Mouse (Mus musculus) CD4-positive, CD25-positive, alpha-beta regulatory T cell, adult 4 months (primary cell): Measurements from ENCODE around the gene Slc10a7. TPM values are rescaled to one million over a fixed set of nuclear protein-coding genes. Genes with fewer than 3 reads are reported as not detected.
"Not testable (repeated sequence)": the region's sequence is repeated elsewhere in the genome, so short reads cannot be mapped to it uniquely, and the experiment has no call there.

ENCODE experiments used
- ATAC-seq: one replicate; pipeline ENCODE4 v1.8.0; 2017
- polyA plus RNA-seq, 2 experiments: library from polyadenylated mRNA; unstranded; fragments of 100-300 nt; shearing (Covaris generic); gene quantifications; one replicate each; pipeline ENCODE4 v1.2.1; 2017

Slc10a7 gene
- polyA plus RNA-seq, 2 experiments from 2014 or later, result 13.3 to 18.2 TPM

DNA sequence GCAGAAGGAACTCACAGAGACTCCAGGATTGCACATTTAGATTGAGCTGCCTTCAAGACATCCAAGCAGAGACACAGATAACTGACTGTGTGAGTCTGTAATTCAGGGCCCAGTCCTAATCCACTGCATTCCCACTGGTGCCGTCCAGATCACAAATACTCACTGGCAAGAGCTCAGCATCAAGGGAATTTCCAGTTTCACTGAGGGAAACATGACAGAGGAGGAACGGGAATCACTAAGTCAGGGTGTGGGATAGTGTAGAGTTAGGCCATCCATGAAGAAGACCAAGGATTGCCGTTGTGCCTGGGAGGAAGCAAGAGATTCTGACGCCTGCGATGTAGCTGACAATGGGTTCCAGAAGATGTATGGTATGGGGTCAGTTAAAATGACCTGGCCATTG, 159.1 kb downstream of the Slc10a7 start:
- no peak for ATAC-seq

- no peak for ATAC-seq
Observed at GRCm38 (mm10) chr8:78670241-78670640, 161.1 kb downstream of the Slc10a7 start.

DNA sequence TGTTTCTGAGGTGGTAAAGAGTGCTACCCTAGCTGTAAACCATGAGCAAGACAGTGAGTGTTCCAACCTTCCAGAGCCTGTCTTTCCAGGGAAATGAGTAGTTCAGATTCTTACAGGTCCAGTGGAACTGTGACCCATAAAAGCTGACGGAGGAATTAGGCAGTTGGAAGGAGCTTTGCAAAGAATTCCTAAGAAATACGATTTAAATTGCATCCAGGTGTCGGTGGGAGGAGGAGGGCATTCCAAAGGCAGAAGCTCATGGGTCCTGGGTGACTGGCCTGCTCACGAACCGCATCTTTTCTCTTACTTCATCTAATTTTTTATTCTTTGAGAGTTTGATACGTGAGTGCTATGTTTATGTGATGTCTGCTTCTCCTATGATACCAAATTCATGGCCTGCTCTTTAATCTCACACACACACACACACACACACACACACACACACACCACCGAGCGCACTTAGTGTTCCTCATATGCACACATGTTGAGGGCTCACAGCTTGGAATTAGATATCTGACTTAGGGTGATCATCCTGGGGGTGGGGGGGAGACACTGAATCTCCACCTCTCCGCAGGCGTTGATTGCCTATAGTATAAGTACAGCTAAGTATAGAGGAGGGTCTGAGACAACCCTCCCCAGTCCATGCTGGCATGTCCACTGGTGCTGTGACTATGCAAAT, 169.5 kb downstream of the Slc10a7 start:
- ATAC-seq, result no peak

DNA sequence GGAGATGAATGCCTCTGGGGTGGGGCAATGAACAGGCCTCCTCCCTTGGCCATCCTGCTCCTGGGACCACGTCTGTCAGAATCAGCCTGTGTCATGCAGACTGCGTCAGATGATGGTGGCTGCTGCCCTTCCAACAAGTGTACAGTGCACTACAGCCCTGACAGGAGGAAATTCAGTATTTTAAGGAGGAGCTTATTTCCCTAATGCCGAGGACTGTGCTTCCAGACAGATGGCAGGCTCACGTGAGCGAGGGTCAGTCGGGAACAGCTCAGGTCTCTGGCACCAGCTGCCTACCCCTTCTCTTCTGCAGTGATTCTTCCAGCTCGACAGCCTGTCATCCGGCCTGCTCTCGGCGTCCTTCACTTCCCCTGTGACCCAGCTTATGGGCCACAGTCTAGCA, 181.6 kb downstream of the Slc10a7 start:
- ATAC-seq, result no peak

DNA sequence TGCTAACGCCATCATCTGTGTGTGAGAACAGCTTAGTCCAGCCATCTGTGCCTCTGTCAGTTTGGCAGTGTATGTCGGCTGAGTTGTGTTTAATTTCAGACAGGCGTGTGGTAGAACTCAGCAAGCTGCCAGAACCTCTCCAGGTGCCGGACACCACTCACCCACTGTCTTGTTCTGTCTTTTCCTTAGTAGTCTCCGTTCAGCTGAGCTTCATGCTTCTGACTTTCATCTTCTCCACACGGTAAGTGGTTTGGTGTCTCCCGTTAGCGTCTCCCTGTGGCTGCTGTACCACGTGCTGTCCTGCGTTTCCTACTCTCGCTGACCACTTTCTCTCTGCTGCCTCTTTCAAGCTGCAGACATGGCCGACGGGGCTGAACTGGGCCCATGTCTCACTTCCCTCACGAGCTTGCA, 189.2 kb downstream of the Slc10a7 start:
- ATAC-seq, result no peak

DNA sequence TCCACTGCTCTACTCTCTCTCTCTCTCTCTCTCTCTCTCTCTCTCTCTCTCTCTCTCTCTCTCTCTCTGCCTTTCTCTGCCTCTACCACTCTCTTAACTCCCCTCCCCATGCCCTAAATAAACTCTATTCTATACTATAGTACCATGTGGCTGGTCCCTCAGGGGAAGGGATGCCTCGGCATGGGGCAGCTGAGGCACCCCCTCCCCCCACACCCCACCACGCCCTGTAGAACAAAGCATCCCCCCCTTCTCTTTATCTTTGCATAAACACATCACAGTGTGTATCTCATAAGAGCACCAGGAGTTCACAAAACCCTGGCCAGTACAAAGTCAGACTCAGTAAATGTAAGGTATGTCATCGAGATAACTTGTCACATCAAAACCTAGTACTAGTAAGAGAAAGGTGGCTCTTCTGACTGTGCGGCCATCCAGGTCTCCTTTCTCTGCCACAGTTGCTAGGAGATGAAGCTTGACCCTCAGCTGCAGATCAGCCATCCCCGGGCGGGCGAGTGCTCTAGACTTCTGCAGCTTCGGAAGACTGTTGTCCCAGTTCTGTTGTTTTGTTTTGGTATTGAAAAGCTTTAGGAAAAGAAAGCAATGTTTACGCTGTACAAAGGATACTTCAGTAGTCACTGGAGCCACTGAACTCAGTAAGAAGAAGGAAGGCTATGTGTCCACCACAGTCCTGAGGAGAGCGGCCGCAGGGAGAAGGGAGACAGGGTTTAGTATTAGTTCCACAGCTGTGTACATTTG, 194.1 kb downstream of the Slc10a7 start:
- no peak for ATAC-seq

DNA sequence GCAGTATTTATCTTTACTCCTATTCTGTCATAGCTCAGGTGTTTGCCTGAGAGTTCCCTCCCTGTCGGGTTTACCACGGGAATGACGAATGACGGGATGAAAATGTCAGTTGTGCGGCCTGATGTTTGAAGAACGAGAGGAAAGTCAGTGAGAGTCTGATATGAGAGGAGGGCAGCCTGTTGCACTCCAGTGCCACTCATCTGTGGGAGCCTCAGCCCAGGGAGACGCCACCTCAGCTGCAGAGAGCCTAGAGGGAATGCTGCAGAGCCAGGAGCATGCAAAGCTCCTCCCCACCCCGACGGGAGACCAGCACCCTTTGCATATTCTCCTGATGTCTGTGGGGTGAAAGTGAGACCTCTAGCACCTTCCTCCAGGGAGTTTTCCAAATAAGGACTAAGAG, 196.8 kb downstream of the Slc10a7 start:
- no peak for ATAC-seq

- no peak for ATAC-seq
Observed at GRCm38 (mm10) chr8:78709948-78710644, 200.9 kb downstream of the Slc10a7 start.

- no peak for ATAC-seq
Observed at GRCm38 (mm10) chr8:78710961-78711360, 201.8 kb downstream of the Slc10a7 start.

- ATAC-seq, result no peak
Observed at GRCm38 (mm10) chr8:78714880-78715279, 205.7 kb downstream of the Slc10a7 start.

DNA sequence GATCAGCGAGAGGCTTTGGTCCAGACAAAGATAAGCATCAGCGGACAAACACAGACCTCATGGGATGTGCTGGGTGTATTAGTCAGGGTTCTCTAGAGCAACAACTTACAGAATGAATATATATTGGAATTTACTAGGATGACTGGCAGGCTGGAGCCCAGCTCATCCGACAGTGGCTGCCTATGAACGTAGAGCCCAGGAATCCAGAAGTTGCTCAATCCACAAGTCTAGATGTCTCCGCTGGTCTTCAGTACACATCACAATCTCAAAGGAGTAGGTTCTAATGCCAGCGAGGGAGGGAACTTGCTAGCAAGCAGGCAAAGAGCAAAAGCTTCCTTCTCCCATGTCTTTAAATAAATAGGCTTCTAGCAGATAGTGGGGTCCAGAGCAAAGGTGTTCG, 207.4 kb downstream of the Slc10a7 start:
- ATAC-seq, result no peak

DNA sequence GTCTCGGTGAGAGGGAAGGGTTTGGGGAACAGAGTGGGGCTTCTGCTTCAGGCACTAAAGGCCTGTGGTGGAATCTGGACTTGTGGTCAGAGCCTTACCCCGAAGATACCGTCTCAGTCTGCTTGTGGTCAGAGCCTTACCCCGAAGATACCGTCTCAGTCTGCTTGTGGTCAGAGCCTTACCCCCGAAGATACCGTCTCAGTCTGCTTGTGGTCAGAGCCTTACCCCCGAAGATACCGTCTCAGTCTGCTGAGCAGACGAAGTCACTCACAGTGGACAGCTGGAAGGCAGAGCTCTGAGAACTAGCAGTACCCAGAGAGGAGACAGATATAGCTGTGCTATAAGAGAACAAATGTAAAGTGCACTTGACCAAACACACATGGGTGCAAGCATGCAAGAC, 208.0 kb downstream of the Slc10a7 start:
- ATAC-seq, result not testable (repeated sequence)

DNA sequence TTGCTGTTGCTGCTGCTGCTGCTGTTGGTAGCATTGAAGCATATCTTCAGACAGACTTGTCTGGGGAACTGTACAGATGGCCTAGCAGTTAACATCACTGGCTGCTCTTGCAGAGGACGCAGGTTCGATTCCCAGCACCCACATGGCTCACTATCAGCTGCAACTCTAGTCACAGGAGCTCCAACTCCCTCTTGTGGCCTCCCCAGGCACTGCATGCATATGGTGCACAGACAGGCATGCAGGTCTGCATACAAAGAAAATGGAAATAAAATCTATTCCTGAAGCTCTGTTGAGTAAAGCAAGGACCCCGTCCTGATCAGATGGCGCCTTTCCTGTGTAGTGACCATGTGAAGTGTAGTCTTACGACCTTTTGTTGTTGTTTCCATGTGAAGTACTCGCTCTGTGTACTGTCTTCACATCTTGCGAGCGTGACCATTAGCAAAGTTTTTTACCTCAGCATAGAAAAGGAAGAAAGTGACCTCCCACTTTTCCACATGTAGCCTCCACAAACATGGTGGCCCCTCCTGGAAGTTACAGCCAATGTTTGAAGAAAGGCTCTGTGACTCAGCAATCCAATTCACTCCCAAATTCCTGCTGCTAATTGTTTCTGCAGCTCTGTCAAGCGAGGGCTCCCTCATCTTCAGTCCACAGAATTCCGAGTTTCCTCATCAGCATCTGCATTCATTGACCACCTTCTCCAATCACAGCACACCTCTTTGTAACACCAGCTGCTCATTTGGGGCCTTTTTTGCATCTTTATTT, 210.3 kb downstream of the Slc10a7 start:
- no peak for ATAC-seq

- no peak for ATAC-seq
Observed at GRCm38 (mm10) chr8:78720041-78720414, 210.9 kb downstream of the Slc10a7 start.

DNA sequence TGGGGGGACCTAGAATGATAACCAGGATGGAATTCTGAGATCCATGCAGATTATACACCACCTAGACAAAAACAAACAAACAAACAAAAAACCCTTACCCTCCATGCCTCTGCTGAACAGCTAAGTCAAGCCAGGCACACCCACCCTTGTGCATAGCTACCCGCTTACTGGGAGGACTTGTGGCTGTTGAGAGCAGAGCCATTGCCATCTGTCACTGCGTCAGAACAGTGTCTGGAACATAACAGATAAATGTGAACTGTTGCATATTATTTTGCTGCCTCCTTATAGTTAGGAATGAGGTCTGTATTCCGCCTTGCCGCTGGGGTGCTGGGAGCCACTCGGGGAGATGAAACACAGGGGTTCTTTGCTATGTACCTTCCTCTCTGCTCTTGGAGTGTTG, 212.4 kb downstream of the Slc10a7 start:
- no peak for ATAC-seq

DNA sequence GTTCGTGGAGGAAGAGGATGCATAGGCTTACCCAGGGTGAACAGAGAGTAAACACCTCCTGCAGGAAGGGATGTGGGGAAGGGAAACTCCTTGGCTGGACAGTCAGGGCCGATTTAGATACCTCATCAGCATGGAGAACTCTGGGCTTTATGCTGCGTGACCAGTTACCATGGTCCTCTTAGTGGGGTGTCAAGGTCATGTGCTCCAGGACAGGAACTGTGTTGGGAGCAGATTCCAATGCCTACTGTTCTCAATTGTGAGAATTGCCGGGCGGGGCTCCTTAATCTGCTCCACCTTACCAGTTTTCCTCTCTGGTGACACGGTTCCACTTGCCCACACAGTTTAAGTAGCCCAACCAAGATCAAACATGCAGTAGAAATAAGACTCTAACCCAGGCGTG, 213.1 kb downstream of the Slc10a7 start:
- no peak for ATAC-seq

DNA sequence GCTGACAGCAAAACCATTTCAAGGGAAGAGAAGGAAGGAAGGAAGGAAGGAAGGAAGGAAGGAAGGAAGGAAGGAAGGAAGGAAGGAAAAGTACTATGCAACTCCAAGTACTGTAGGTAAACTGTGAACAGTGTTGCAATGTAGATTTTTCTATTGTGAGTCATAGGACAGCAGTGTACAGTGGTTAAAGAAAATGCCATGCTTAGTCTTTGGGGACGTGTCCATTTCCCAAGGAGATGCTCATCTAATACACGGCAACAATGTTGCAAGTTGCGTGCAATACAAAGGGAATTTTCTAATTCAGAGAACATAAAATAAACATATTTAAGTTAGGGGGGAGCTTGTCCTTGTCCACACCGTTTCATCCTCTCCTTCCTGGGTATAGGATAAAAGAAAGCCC, 215.7 kb downstream of the Slc10a7 start:
- no peak for ATAC-seq

DNA sequence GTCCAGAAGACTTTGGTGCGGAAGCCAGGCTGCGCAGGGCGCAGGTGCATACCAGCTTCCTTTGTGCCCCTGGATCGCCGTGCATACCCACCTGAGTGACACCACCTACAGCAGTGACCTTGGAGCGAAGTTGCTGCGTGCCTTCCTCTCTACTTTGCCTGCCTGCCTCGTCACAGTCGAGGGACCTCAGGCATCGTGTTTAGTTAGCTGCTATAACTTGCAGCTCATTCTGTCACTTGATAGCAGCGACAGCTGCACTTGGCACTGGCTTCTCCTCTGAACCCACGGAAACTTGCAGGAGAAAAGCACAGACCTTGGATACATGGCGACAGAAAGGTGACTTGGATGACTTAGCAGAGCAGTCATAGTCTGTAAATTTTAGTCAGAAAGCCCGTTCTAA, 219.1 kb downstream of the Slc10a7 start:
- ATAC-seq, result no peak

- no peak for ATAC-seq
Observed at GRCm38 (mm10) chr8:78732410-78732809, 223.3 kb downstream of the Slc10a7 start.

GRCm38 (mm10) chr8:78732995-78733512, 223.9 kb downstream of the Slc10a7 start:
- ATAC-seq, result no peak

DNA sequence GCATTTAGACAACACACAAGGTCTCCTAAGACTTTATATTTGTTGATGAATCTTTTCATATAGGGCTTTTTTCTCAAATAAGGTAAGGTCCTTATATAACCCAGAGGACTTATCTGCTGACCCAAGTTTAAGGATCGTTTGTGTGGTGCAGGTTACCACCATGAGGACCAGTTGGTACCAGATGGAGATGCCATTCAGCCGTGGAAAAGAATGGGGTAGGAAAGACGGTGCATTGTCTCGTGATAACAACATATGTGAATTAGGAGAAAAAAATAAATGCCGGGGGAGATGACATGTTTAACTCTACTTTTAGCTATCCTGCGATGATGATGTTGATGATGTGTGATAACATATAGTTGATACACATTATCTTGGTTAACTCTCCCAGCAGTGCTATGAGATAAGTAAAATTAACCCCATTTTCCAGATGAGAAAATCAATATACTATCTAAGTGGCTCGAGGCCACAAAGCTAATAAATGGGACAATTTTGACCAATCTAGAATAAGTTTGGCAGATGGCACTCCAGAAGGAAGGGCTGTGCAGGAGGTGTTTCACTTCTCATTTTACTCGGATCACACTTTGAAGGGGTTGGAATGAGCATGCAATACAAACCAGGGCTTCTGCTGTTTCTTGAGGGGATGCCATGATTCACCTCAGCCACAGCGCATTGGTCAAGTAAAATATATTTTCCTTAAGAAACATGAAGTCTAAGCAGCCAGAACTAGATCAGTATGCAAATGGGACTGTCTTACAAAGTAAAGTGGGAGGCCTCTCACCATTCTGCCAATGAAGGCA, 225.8 kb downstream of the Slc10a7 start:
- ATAC-seq, result no peak

DNA sequence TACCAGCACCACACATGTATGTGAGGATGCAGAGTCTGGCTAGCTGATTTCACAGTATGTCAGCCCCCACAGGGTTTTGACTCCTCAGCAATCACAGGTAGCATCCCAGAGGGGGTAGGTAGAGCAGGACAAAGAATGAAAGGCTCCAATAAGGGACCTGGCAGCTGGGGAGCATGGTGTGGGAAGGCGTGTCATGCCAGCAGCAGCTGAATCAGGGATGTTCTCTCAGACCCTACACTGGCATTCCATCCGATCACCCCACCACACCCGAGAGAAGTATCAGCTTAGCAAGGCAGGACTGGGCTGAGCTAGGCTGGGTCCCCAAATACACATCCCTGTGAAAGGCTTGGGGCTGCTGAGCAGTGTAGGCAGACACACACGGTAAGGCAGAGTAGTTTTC, 229.2 kb downstream of the Slc10a7 start:
- no peak for ATAC-seq
